ENCODE assay signal across 7 mouse cellular contexts in the genomic region with DNA sequence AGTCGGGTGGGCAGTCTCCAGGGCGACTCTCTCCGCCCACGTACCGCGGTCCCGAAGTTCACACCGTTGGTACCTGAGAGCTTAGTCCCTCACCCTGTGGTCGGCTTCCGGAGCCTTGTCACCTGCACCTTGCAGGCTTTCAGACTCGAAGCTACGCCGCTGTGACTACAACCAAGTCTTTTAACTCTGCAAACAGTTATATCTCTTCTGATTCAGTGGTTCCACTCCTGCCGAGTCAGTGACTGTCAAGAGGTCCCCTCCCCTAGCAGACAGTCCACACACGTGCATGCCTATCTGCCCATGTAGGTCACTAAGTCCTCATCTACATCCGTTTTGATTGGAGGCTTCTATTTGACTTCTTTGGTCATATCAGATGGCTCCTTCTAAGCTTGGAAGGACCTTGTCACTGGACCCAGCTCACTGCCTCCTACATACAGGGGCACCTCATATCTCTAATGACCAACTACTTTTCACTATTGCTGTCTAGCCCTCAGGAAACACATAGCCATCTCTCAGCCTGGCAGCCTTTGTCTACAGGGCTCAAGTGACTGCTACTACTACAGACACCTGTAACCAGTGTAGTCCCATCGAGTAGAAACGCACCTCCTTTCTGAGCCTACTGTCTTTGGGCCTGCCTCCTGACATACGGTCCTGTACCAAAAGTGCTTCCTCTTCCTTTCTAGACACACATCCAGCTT. TPM values are rescaled to one million over a fixed set of nuclear protein-coding genes. Genes with fewer than 3 reads are reported as not detected.
DNase-seq lines count a peak whose midpoint lies in the region; ATAC-seq and TF ChIP-seq lines count a peak whose summit lies in the region.

No protein-coding gene starts in this region.

- peak; percentile 23; the same call in 1 of the 2 replicates for ATAC-seq in forebrain, embryonic 12.5 days (ENCODE audit: low FRiP score)
- ATAC-seq in liver, embryonic 12.5 days: peak; percentile 50
- ATAC-seq in stomach, postnatal 0 days (ENCODE audit: low FRiP score, low TSS enrichment): peak; percentile 64

- 14% methylated on average over 19 of the region's 19 CpGs for WGBS in forebrain, embryonic 12.5 days
- WGBS in liver, embryonic 12.5 days (ENCODE audit: insufficient replicate concordance): 10% methylated on average over 19 of the region's 19 CpGs
- 10% methylated on average over 19 of the region's 19 CpGs for whole genome bisulfite sequencing in stomach, postnatal 0 days

- peak overlapping the region; percentile 86 for H3K27ac ChIP-seq in testis, adult 2 months (ENCODE audit: control insufficient read depth, insufficient read depth, low read depth, low read length)
- H3K27ac ChIP-seq in forebrain, embryonic 12.5 days: peak overlapping the region; percentile 91
- peak overlapping the region; percentile 96 for H3K27ac ChIP-seq in liver, embryonic 12.5 days
- peak overlapping the region; percentile 98 for H3K27ac ChIP-seq in stomach, postnatal 0 days (replicated peaks)

- peak overlapping the region; percentile 93 for H3K4me2 ChIP-seq in forebrain, embryonic 12.5 days
- H3K4me2 ChIP-seq in liver, embryonic 12.5 days: peak overlapping the region; percentile 83
- H3K4me2 ChIP-seq in stomach, postnatal 0 days (replicated peaks; ENCODE audit: low read depth): peak overlapping the region; percentile 96

- H3K9ac ChIP-seq in forebrain, embryonic 12.5 days: peak overlapping the region; percentile 78
- H3K9ac ChIP-seq in liver, embryonic 12.5 days: peak overlapping the region; percentile 79
- H3K9ac ChIP-seq in stomach, postnatal 0 days (ENCODE audit: low read length): peak overlapping the region; percentile 83

- H3K27me3 ChIP-seq in testis, adult 2 months (ENCODE audit: control insufficient read depth, insufficient read depth, low read length): no peaks in the 10 kb centered on the region
- H3K27me3 ChIP-seq in forebrain, embryonic 12.5 days: no peaks in the 10 kb centered on the region
- peaks cover 9% of the 10 kb centered on the region; the same call in 1 of the 2 replicates for H3K27me3 ChIP-seq in liver, embryonic 12.5 days (replicated peaks)
- H3K27me3 ChIP-seq in stomach, postnatal 0 days (ENCODE audit: control insufficient read depth, insufficient read depth, low read length): no peaks in the 10 kb centered on the region; the same call in 1 of the 2 replicates

- TF ChIP-seq POLR2A in testis, adult 2 months (IDR thresholded peaks at IDR 0.05; ENCODE audit: control insufficient read depth, low read depth, low read length): peak; percentile 19; the same call in 1 of the 2 replicates

- no peak for TF ChIP-seq CTCF in testis, adult 2 months (IDR thresholded peaks at IDR 0.05; ENCODE audit: control insufficient read depth, insufficient read depth, insufficient replicate concordance, low read depth, low read length)
- no peak for TF ChIP-seq CTCF in stomach, postnatal 0 days (IDR thresholded peaks at IDR 0.05; ENCODE audit: low read depth)

- no peak for TF ChIP-seq EP300 in stomach, postnatal 0 days (optimal IDR thresholded peaks at IDR 0.05)

- H3K9me3 ChIP-seq in forebrain, embryonic 12.5 days: no peaks in the 10 kb centered on the region
- H3K9me3 ChIP-seq in liver, embryonic 12.5 days (replicated peaks): no peaks in the 10 kb centered on the region
- no peaks in the 10 kb centered on the region for H3K9me3 ChIP-seq in stomach, postnatal 0 days (ENCODE audit: control insufficient read depth, low read length)

- H3K4me3 ChIP-seq in testis, adult 2 months (ENCODE audit: control insufficient read depth, low read depth, low read length): peak overlapping the region; percentile 96
- H3K4me3 ChIP-seq in forebrain, embryonic 12.5 days (replicated peaks): peak overlapping the region; percentile 82
- H3K4me3 ChIP-seq in liver, embryonic 12.5 days: peak overlapping the region; percentile 82
- peak overlapping the region; percentile 79 for H3K4me3 ChIP-seq in stomach, postnatal 0 days (ENCODE audit: low read depth, low read length)

- peaks cover 3% of the 10 kb centered on the region; the same call in 1 of the 2 replicates for H3K4me1 ChIP-seq in testis, adult 2 months (ENCODE audit: control insufficient read depth, insufficient read depth, low read length)
- H3K4me1 ChIP-seq in forebrain, embryonic 12.5 days: peaks cover 26% of the 10 kb centered on the region
- H3K4me1 ChIP-seq in liver, embryonic 12.5 days: peaks cover 30% of the 10 kb centered on the region
- H3K4me1 ChIP-seq in stomach, postnatal 0 days (replicated peaks; ENCODE audit: control insufficient read depth, insufficient read depth): peaks cover 4% of the 10 kb centered on the region; the same call in 1 of the 2 replicates

- H3K36me3 ChIP-seq in testis, adult 2 months (ENCODE audit: control insufficient read depth, insufficient read depth, low read length): no peaks in the 10 kb centered on the region
- H3K36me3 ChIP-seq in forebrain, embryonic 12.5 days (replicated peaks): peaks cover 29% of the 10 kb centered on the region
- peaks cover 38% of the 10 kb centered on the region for H3K36me3 ChIP-seq in liver, embryonic 12.5 days
- H3K36me3 ChIP-seq in stomach, postnatal 0 days (ENCODE audit: control insufficient read depth, insufficient read depth, low read length): peaks cover 15% of the 10 kb centered on the region

- DNase-seq in testis, postnatal 10 days (ENCODE audit: low spot score): no peak
- no peak for DNase-seq in stomach, postnatal 0 days (ENCODE audit: low spot score)
- no peak for DNase-seq in right cerebral cortex, adult 18-20 months
- no peak for DNase-seq in adrenal gland, adult 8-10 months

RNA-seq across cellular contexts. Expression of a gene that starts 0.7 kb away (rescaled TPM):
- 0.64 and 1.7 TPM in 2 replicates for polyA plus RNA-seq in testis, adult 2 months (2012; rRNA removed)
- polyA plus RNA-seq in forebrain, embryonic 12.5 days (2016; fragmentation: Nextera tagmentation; extraction: Ambion mirVana): 1.3 and 1.8 TPM in 2 replicates
- polyA plus RNA-seq in liver, embryonic 12.5 days (2016; fragmentation: Nextera tagmentation; extraction: Ambion mirVana): 0.18 and 0.43 TPM in 2 replicates
- polyA plus RNA-seq in stomach, postnatal 0 days (2015; fragmentation: Nextera tagmentation; extraction: Ambion mirVana): 0.42 and 0.56 TPM in 2 replicates
- 1 to 10 TPM; 1.0 to 7.5 (median 3.6) TPM for total RNA-seq in adrenal gland, adult 8-10 months (2022)

RNA-seq across cellular contexts. Expression of a gene that starts 0.8 kb away (rescaled TPM):
- polyA plus RNA-seq in testis, adult 2 months (2012; rRNA removed): 32.1 and 262 TPM in 2 replicates
- 36.8 TPM in 2 replicates for polyA plus RNA-seq in forebrain, embryonic 12.5 days (2016; fragmentation: Nextera tagmentation; extraction: Ambion mirVana)
- 18.0 and 21.1 TPM in 2 replicates for polyA plus RNA-seq in liver, embryonic 12.5 days (2016; fragmentation: Nextera tagmentation; extraction: Ambion mirVana)
- polyA plus RNA-seq in stomach, postnatal 0 days (2015; fragmentation: Nextera tagmentation; extraction: Ambion mirVana): 15.7 and 19.8 TPM in 2 replicates
- 100 to 1,000 TPM in 3 of 4 experiments, 10 to 100 TPM in 1; 90.9 to 127 (median 124) TPM for total RNA-seq in adrenal gland, adult 8-10 months (2022)

RNA-seq across cellular contexts. Expression of a gene that starts 8.7 kb away (rescaled TPM):
- polyA plus RNA-seq in testis, adult 2 months (2012; rRNA removed): 18.2 and 38.8 TPM in 2 replicates
- 3.7 and 4.5 TPM in 2 replicates for polyA plus RNA-seq in forebrain, embryonic 12.5 days (2016; fragmentation: Nextera tagmentation; extraction: Ambion mirVana)
- polyA plus RNA-seq in liver, embryonic 12.5 days (2016; fragmentation: Nextera tagmentation; extraction: Ambion mirVana): 1.3 and 1.4 TPM in 2 replicates
- polyA plus RNA-seq in stomach, postnatal 0 days (2015; fragmentation: Nextera tagmentation; extraction: Ambion mirVana): 1.1 and 1.7 TPM in 2 replicates
- 10 to 100 TPM in 3 of 4 experiments, 1 to 10 TPM in 1; 8.9 to 50.3 (median 28.2) TPM for total RNA-seq in adrenal gland, adult 8-10 months (2022)

RNA-seq across cellular contexts. Expression of a gene that starts 12.7 kb away (rescaled TPM):
- 0.16 and 0.40 TPM in 2 replicates for polyA plus RNA-seq in testis, adult 2 months (2012; rRNA removed)
- polyA plus RNA-seq in forebrain, embryonic 12.5 days (2016; fragmentation: Nextera tagmentation; extraction: Ambion mirVana): 0.13 TPM in 2 replicates
- 0.18 and 0.37 TPM in 2 replicates for polyA plus RNA-seq in liver, embryonic 12.5 days (2016; fragmentation: Nextera tagmentation; extraction: Ambion mirVana)
- polyA plus RNA-seq in stomach, postnatal 0 days (2015; fragmentation: Nextera tagmentation; extraction: Ambion mirVana): 9.8 and 10.6 TPM in 2 replicates
- total RNA-seq in adrenal gland, adult 8-10 months (2022): 10 to 100 TPM; 27.4 to 59.1 (median 32.8) TPM

RNA-seq across cellular contexts. Expression of a gene that starts 13.5 kb away (rescaled TPM):
- 16.0 and 20.7 TPM in 2 replicates for polyA plus RNA-seq in testis, adult 2 months (2012; rRNA removed)
- polyA plus RNA-seq in forebrain, embryonic 12.5 days (2016; fragmentation: Nextera tagmentation; extraction: Ambion mirVana): 63.2 and 67.2 TPM in 2 replicates
- 26.3 and 27.2 TPM in 2 replicates for polyA plus RNA-seq in liver, embryonic 12.5 days (2016; fragmentation: Nextera tagmentation; extraction: Ambion mirVana)
- 33.8 and 35.6 TPM in 2 replicates for polyA plus RNA-seq in stomach, postnatal 0 days (2015; fragmentation: Nextera tagmentation; extraction: Ambion mirVana)
- 10 to 100 TPM; 32.5 to 39.9 (median 35.6) TPM for total RNA-seq in adrenal gland, adult 8-10 months (2022)
